Mouse (Mus musculus) cerebellum, adult 2 months (tissue): ENCODE measurements around the gene Dlgap4. TPM values are rescaled to one million over a fixed set of nuclear protein-coding genes. Genes with fewer than 3 reads are reported as not detected.

Experiments used
- DNase-seq, 2 experiments: peaks; one replicate each; pipeline ENCODE4 v3.0.0; 2021
- H3K27ac ChIP-seq: fragments of 200-500 bp; 2 replicates; pipeline ENCODE4 v1.5.1; 2012; ENCODE audit warnings: low read length, control low read depth, inconsistent platforms; ENCODE audit not compliant: insufficient read depth
- H3K27me3 ChIP-seq: fragments of 200-500 bp; 2 replicates; pipeline ENCODE4 v1.6.1; 2012; ENCODE audit warnings: inconsistent platforms, mild to moderate bottlenecking, low read length, moderate library complexity; ENCODE audit not compliant: control insufficient read depth, insufficient read depth
- H3K4me1 ChIP-seq: fragments of 200-500 bp; 2 replicates; pipeline ENCODE4 v1.6.1; 2011; ENCODE audit warnings: low read length; ENCODE audit not compliant: control insufficient read depth, insufficient read depth
- H3K4me3 ChIP-seq: fragments of 200-500 bp; replicated peaks from 2 replicates; pipeline ENCODE3; 2011; ENCODE audit warnings: mild to moderate bottlenecking, low read depth, low read length, control low read depth; ENCODE audit not compliant: insufficient read depth
- CTCF ChIP-seq: fragments of 200-500 bp; IDR thresholded peaks from 2 replicates; pipeline ENCODE4 v1.5.1; 2011; ENCODE audit warnings: low read depth, mild to moderate bottlenecking, control low read depth, low read length, moderate library complexity, borderline replicate concordance; ENCODE audit not compliant: insufficient read depth
- POLR2A ChIP-seq: fragments of 200-500 bp; IDR thresholded peaks from 2 replicates; pipeline ENCODE4 v1.6.1; 2011; ENCODE audit warnings: low read length, control low read depth, borderline replicate concordance; ENCODE audit not compliant: insufficient read depth
- WGBS: fragments of 180-500 bp; shearing (Covaris S2); methylation state at CpG from one replicate; pipeline ENCODE4 v1.1.7; 2018; 5-methylcytosine and 5-hydroxymethylcytosine counted together
- polyA plus RNA-seq: library from polyadenylated mRNA; depleted of rRNA; stranded (reverse); fragments of >200 nt; gene quantifications from 2 replicates; pipeline ENCODE4 v1.2.3, GENCODE M21; 2012

Dlgap4 gene
- polyA plus RNA-seq, 1 experiment: 130 TPM

- Histone ChIP-seq H3K27me3 (no peaks in the 10 kb centered on the region), H3K4me3 (no peak overlapping the region), H3K4me1 (peaks cover 44% of the 10 kb centered on the region), H3K27ac (no peak overlapping the region)
- TF ChIP-seq POLR2A: no peak
- no peak for TF ChIP-seq CTCF
- WGBS: 47% methylated on average over 10 of the region's 10 CpGs
- DNase-seq: no peak
Measured at GRCm38 (mm10) chr2:156663162-156663561, 49.7 kb downstream of the Dlgap4 start.

GRCm38 (mm10) chr2:156664407-156664806 is 50.9 kb downstream of the Dlgap4 start:
- DNase-seq: no peak

GRCm38 (mm10) chr2:156664993-156665518 is 51.6 kb downstream of the Dlgap4 start:
- no peaks in the 10 kb centered on the region for H3K27me3 ChIP-seq
- TF ChIP-seq POLR2A: no peak
- WGBS: 56% methylated on average over 8 of the region's 8 CpGs
- no peak overlapping the region for H3K27ac ChIP-seq
- DNase-seq: no peak
- H3K4me3 ChIP-seq: no peak overlapping the region
- H3K4me1 ChIP-seq: peaks cover 34% of the 10 kb centered on the region

More at GRCm38 (mm10) chr2:156664407-156664806, 50.9 kb downstream of the Dlgap4 start:
- H3K4me3 ChIP-seq: no peak overlapping the region
- H3K27me3 ChIP-seq: no peaks in the 10 kb centered on the region
- 78% methylated on average over 5 of the region's 5 CpGs for WGBS
- no peak for TF ChIP-seq CTCF
- no peak for TF ChIP-seq POLR2A
- H3K4me1 ChIP-seq: peaks cover 40% of the 10 kb centered on the region
- no peak overlapping the region for H3K27ac ChIP-seq

- no peaks in the 10 kb centered on the region for H3K27me3 ChIP-seq
- DNase-seq: no peak
- peaks cover 34% of the 10 kb centered on the region for H3K4me1 ChIP-seq
- TF ChIP-seq CTCF: no peak
- no peak for TF ChIP-seq POLR2A
- no peak overlapping the region for H3K4me3 ChIP-seq
- no peak overlapping the region for H3K27ac ChIP-seq
- WGBS: 53% methylated on average over 13 of the region's 13 CpGs
Measured at GRCm38 (mm10) chr2:156665620-156666196, 52.2 kb downstream of the Dlgap4 start.

- 61% methylated on average over 12 of the region's 12 CpGs for WGBS
Measured at GRCm38 (mm10) chr2:156666231-156666630, 52.7 kb downstream of the Dlgap4 start.

GRCm38 (mm10) chr2:156667290-156667689 is 53.8 kb downstream of the Dlgap4 start:
- 37% methylated on average over 5 of the region's 5 CpGs for WGBS

More at GRCm38 (mm10) chr2:156666231-156666630, 52.7 kb downstream of the Dlgap4 start:
- Histone ChIP-seq H3K4me1 (peaks cover 33% of the 10 kb centered on the region), H3K4me3 (no peak overlapping the region), H3K27me3 (no peaks in the 10 kb centered on the region), H3K27ac (no peak overlapping the region)
- TF ChIP-seq POLR2A (no peak), CTCF (no peak)
- no peak for DNase-seq

GRCm38 (mm10) chr2:156668625-156669024 is 55.1 kb downstream of the Dlgap4 start:
- DNase-seq: no peak
- TF ChIP-seq POLR2A (no peak), CTCF (no peak)
- H3K27ac ChIP-seq: no peak overlapping the region
- 96% methylated on average over 6 of the region's 6 CpGs for WGBS
- no peaks in the 10 kb centered on the region for H3K27me3 ChIP-seq
- no peak overlapping the region for H3K4me3 ChIP-seq
- peaks cover 31% of the 10 kb centered on the region for H3K4me1 ChIP-seq

More at GRCm38 (mm10) chr2:156667290-156667689, 53.8 kb downstream of the Dlgap4 start:
- TF ChIP-seq POLR2A (no peak), CTCF (no peak)
- H3K4me3 ChIP-seq: no peak overlapping the region
- H3K27me3 ChIP-seq: no peaks in the 10 kb centered on the region
- H3K4me1 ChIP-seq: peaks cover 29% of the 10 kb centered on the region
- H3K27ac ChIP-seq: no peak overlapping the region
- peak; percentile 63 to 71 for DNase-seq

- Histone ChIP-seq H3K27me3 (no peaks in the 10 kb centered on the region), H3K4me3 (no peak overlapping the region), H3K4me1 (peaks cover 24% of the 10 kb centered on the region), H3K27ac (no peak overlapping the region; the same call in 1 of the 2 replicates)
- TF ChIP-seq CTCF (no peak), POLR2A (no peak)
- 18% methylated on average over 10 of the region's 10 CpGs for WGBS
- DNase-seq: peak; percentile 43 to 57
Measured at GRCm38 (mm10) chr2:156673307-156673706, 59.8 kb downstream of the Dlgap4 start.
